Mouse (Mus musculus) cortical plate, adult 2 months (tissue): ENCODE results near the gene Hs6st2.

ENCODE experiments used
- CTCF ChIP-seq: fragments of 200-500 bp; IDR thresholded peaks from 2 replicates; pipeline ENCODE4 v1.5.1; 2011; ENCODE audit warnings: mild to moderate bottlenecking, control low read depth, low read length; ENCODE audit not compliant: insufficient read depth; ENCODE audit errors: extremely low read depth
- POLR2A ChIP-seq: fragments of 200-500 bp; IDR thresholded peaks from 2 replicates; pipeline ENCODE4 v1.6.1; 2011; ENCODE audit warnings: mild to moderate bottlenecking, low read length, control low read depth; ENCODE audit not compliant: insufficient read depth; ENCODE audit errors: extremely low read depth

GRCm38 (mm10) chrX:51581704-51582103 is 100.0 kb downstream of the Hs6st2 start:
- TF ChIP-seq POLR2A: no peak
- TF ChIP-seq CTCF: no peak
